Mouse (Mus musculus) cerebral cortex, adult 2 months (tissue): ENCODE measurements around the gene Tmcc3.

Experiments used
- WGBS: fragments of 180-500 bp; shearing (Covaris S2); methylation state at CpG from one replicate; pipeline ENCODE4 v1.1.7; 2018; 5-methylcytosine and 5-hydroxymethylcytosine counted together

Tmcc3 gene

DNA sequence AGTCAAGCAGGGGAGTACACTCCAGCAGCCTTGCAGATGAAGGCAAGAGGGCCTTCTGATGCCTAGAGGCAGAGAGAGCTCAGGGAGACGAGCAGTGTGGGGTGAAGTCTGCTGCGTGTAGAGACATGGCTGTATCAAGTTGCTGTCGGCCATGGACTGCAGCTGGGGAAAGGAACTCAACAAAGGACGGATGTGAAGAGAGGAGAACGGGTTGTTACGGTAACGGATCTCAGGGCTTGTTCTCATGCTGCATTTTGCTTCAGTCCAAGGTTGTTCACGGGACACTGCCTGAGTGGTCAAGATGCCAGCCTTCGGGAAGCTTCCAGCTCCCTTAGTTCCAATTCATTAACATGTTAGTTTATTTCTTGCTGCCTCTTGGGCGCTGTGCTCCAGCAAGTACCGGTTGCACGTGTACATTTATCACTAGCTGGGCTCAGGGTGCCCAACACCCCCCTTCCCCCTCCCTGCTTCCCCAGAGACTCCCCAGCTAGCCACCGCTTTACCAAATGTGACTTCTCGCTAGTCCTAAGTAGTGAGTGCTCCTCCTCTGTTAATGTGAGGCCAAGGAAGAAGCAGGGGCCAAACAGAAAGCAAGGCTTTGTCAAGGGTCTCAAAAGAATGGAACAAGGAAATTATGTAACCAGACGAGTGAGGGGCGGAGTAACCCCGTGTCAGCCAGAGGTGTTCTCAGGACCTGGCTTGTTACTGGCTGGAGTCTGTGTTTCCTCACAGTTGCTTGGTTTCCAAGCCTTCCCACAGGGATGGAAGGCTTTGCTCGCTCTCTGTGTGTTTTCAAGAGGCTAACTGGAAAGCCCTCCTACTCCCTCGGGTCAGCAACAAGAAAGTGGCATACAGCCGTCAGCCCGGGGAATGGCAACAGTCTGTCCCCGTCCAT lies 104.4 kb downstream of the Tmcc3 start:
- 49% methylated on average over 22 of the region's 22 CpGs for WGBS

DNA sequence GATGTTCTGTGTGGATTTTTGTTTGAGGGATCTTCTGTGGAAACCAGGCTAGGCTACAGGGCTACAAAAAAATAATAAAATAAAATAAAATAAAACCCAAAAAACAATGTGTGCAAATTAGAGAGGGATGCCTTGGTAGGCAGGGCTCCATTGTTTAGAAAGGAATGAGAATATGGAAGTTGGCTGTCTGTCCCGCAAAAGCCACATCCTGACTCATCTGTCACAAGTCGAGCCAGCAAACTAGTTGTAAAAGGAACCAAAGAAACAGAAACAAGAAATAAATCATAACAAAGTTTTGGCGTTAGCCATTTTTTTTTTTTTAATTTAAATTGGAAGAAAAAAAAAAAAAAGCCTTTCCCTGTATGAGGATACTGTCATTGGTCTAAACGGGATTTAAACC lies 105.9 kb downstream of the Tmcc3 start:
- 85% methylated on average over 4 of the region's 4 CpGs for WGBS

DNA sequence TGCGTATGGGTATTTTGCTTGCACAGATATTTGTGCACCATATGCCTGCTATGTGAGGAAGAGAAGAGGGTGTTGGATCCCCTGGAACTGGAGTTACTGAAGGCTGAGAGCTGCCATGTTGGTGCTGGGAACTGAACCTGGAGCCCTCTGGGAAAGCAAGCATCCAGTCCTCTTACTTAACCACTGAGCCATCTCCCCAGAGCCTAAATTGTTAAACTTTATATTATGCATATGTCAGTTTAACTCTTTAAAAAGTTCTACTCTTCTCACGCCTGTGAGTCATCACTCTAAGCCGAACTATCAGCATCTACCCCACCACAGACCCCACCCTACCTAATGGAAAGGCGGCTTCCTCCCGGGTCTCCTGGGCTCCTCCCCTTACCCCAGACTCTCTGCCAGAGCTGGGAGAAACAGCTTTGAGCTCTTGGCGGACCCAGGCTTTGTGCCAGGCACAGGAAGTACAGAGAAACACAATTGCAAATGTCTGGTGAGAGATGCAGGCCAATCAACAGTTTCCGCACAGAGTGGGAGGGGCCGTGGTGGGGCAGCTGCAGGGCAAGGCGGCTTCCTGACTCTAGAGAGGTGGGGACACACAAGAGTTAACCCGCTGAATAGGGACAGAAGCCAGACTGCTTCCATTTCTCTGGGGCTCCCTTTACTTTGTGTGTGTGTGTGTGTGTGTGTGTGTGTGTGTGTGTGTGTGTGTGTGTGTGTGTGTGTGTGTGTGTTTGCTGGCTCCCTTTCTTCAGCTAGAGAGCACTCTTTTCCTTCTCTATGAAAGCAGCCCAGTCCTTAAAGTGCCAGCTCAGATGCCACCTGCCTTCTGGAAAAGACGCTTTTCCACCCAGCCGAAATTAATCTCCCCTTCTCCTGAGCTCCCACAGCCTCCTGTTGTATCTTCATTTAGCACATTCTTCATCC lies 114.5 kb downstream of the Tmcc3 start:
- WGBS: 29% methylated on average over 12 of the region's 12 CpGs

DNA sequence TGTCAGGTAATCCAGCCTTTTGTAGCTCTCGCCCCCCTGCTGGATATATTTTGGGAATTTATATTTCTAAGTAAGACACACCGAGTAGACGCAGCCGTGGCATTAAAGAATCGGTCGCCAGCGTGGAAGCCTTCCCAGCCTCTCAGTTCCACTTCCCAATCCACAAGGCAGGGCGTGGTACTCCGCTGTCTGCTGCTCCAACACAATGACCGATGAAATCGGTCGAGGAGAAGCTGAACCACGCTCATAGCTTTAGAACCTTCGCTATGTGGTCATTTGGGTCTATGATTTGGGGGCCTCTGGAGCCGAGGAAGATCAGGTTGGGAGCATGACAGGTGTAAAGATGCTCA lies 115.1 kb downstream of the Tmcc3 start:
- WGBS: 51% methylated on average over 15 of the region's 15 CpGs

DNA sequence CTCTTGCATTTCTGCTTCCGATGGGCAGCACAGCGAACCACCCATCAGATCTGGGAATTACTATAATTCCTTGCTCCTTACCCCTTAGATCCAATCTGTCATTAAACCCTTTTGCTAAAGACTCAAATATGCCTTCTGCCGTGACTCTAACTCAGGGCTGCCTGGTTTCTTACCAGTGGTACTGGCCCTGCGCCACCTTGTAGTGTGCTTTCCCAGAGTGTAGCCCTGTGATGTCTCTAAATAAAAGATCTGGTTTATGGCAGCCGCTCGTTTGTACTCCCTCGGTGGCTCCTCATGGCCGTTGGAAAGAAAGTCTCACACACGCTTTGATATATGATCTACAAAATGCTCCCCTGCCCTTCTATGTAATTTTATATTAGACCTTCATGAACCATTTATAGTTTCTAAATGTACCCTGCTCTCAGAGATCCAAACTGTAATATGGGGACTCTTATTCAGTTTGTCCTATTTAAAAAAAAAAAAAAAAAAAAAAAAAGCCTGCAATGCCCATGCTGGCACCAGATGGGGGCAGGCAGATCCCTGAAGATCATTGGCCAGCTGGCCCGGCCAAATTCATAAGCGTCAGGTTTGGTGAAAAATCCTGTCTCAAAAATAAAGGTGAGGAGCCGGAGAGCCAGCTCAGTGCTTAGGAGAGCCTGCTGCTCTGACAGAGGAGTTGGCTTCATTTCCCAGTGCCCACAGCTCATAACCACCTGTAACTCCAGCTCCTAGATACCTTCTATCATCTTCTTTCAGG lies 116.6 kb downstream of the Tmcc3 start:
- 46% methylated on average over 12 of the region's 12 CpGs for WGBS

DNA sequence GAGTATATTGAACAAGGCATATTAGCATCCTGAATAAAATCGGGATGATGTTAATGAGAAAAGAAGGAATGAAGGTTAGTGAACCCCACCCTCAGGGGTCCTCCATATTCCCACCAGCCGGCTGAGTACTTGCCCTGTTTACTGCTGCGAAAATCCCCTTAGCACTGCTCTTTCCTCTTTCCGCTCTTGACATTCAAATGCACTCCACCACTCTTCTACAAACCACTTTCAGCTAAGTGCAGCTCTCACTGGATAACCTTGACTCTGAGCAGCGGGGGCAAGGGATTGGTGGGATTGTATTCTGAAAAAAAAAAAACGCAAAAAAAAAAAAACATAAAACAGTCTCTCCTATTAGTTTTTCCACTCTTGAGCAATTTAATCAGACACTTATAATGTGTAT lies 118.8 kb downstream of the Tmcc3 start:
- WGBS: 91% methylated on average over 6 of the region's 6 CpGs

DNA sequence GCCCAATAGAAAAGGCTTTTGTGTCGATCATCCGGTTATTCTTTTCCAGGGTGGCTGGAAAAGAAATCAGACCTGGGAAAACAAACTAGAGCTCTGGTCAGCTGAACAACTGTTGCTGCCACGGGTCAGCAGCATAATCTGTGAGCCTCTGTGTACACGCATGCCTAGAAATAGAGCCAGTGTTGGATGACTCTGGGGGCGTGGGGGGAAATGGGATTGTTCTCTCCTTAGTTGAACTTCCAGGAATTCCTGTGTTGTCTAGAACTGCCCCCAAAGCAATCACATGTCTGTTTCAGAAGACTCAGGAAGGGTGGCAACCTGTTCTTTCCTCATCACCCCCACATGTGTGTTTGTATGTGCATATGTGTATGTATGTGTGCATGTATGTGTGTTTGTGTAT lies 121.2 kb downstream of the Tmcc3 start:
- 69% methylated on average over 5 of the region's 5 CpGs for whole genome bisulfite sequencing

DNA sequence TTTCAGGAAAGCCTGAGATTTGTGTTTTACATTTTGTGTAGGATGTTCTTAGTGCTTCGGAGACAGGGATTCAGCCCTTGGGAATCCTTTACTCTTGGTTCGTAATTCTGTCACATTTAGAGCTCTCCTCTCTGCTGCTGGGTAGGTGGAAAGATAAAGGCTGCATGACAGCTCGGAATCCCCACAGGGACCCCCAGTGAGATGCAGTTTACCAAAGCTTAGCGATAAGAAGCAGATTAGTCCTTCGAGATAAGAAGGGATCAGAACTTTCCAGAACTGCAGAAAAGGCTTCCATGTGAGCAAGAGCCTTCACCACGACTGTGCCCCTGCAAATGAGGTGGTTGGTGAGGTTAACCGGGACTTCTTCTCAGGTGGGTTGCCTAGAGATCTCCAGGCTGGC lies 122.2 kb downstream of the Tmcc3 start:
- 53% methylated on average over 7 of the region's 7 CpGs for WGBS

DNA sequence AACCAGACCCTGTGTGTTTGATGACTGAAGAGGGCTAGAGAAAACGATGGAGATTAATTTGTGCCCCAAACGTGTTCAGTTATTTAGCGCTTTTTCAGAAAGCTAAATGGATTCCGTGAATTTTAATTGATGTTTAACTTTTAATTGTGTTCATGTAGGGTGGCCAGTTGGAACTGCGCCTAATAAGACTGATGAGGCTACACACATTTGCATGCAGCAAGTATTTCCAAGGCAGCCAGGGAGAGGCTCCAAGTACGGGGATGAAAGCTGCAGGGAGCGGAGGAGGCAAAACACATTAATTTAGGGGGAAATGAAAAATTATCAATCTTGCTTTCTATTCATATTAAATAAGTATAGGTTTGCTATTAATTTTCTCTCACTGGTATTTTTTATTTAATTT lies 131.0 kb downstream of the Tmcc3 start:
- 49% methylated on average over 7 of the region's 7 CpGs for WGBS

DNA sequence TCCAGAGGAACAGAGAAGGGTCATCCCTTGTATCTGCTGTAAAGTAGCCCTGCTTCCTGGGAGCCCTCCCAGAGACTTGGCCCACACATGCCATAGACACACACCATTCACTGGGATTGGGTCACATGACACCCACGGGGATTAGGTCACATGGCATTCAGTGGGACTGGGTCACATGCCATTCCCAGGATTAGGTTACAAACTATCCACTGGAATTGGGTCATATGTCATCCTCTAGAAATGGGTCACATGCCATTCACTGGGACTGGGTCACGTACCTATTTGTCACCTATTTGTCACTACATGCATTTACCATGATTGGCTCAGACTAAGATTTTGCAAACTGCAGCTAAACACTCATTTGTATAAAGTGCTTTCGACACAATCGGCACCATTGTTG lies 131.7 kb downstream of the Tmcc3 start:
- WGBS: 77% methylated on average over 4 of the region's 4 CpGs

DNA sequence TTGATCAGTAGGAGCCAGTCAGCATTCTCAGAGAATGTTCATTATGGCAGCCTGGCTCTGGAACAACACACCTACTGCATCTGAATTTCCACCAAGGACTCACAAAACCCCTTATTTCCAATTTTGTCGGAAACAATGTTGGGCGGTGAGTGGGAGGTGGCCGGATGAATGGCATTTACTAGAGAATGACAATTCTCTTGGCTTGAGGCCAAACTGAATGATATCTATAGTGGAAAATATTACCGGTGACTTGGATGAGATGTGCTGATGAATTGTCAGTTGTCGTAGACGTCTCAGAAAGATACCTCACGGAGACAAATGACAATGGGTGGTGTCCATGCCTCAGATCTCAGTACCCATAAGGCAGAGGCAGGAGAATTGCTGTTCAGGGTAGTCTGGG lies 133.4 kb downstream of the Tmcc3 start:
- 85% methylated on average over 7 of the region's 7 CpGs for WGBS

DNA sequence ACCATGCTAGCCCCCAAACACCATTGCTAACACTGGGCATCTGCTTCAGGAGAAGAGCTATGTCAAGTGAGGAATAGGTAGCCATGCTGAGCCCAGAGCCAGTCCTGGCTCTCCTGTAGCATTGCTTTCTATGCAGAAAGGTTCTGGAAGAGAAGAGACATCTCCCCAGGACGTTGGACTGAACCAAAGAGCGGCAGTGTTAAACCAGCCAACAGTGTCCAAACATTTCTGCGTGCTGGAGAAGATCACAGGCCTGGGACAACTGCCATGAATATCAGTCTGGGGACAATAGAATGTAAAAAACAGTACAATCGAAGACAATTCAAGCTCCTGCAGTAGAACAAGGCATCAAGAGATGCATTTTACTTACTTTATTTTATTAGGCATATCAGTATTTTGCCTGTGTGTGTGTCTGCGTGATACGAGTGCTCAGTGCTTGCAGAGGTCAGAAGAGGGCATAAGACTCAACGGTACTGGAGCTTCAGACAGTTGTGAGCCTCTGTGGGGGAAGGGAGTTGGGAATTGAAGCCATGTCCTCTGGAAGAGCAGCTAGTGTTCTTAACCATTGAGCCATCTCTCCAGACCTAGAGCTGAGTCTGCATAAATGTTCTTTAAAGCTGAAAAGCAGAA lies 134.7 kb downstream of the Tmcc3 start:
- 76% methylated on average over 7 of the region's 7 CpGs for WGBS

DNA sequence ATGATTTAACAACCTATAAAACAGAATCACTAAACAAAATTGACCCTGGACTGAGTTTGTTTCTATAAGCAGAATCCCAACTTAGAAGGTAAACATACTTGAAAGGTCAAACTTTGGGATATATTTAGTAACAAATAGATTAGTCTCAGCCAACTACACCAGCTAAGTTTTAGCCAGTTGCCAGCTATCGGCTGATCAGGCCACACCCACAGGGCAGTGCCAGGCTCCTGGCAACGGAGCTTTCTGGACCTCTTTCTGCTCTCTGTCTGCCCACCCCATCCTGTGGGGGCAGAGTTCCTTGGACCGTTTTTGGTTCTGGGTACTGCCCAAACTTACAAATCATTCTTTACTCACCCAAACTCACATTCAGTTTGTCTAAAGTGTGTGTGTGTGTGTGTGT lies 137.9 kb downstream of the Tmcc3 start:
- 47% methylated on average over 3 of the region's 3 CpGs for WGBS

DNA sequence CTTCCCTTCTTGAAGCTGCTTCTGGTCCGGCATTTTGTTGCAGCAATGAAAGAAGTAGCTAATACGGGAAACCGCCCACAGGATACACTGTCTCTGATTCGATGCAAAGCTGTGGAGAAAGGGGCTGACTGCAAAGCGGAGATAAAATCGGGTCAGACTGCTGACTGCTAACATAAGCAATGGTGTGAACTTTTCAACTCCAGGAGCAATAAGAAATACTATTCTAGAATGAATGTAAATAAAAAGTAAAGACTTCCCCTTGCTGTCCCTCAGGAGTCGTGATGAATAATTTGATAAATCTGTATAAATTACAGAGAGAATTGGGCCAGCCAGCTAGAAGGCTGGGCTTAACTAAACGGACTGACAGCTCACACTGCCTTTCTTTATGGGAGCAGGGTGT lies 139.0 kb downstream of the Tmcc3 start:
- WGBS: 46% methylated on average over 8 of the region's 8 CpGs

DNA sequence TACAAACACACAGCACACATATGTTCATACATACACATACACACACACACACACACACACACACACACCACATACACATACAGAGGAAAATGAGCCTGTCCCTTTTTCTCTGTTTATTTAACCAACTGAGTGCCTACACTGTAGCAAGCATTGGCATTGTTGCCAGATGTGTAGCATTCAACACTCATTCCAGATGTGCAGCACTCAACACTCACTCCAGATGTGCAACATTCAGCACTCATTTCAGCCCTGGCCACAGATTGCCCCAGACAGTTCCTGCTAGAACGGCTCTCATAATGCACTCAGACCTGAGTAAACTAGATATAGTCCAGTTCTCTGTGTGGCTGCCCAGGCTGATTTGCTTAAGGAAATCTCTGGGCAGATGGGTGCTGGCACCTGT lies 145.7 kb downstream of the Tmcc3 start:
- WGBS: 80% methylated on average over 1 of the region's 1 CpGs

DNA sequence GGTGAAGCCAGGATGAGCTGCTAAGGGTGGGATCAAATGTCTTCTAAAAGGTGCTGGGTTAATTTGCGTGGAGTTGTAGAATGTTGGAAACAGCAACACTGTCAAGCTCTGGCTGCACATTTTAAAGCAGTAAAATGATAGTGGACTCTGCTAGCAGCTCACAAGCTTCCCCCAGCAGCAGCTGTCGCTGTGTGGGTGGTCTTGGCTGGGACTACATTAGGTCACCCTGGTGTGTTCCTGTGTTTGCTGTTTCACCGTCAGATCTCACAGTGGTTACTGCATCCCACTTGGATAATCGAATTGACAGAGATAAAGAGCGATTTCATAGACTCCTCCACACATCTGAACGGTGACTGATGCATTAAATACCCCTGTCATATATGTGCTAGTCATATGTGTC lies 146.9 kb downstream of the Tmcc3 start:
- WGBS: 62% methylated on average over 6 of the region's 6 CpGs

DNA sequence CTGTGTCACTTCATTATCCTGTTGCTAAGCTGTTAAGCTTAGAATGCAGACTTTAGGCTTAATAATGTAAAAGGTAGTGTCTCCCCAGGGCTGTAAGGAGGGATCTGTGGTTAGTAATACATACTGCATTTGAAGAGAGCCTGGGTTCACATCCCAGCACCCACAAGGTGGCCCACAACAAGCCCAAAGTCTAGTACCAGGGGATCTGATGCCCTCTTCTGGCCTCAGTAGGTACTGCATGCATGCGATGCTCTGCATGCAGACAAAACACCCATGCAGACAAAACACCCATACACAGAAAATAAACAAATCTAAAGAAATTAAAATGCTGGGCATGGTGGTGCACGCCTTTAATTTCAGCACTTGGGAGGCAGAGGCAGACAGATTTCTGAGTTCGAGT lies 149.6 kb downstream of the Tmcc3 start:
- WGBS: 90% methylated on average over 3 of the region's 3 CpGs

DNA sequence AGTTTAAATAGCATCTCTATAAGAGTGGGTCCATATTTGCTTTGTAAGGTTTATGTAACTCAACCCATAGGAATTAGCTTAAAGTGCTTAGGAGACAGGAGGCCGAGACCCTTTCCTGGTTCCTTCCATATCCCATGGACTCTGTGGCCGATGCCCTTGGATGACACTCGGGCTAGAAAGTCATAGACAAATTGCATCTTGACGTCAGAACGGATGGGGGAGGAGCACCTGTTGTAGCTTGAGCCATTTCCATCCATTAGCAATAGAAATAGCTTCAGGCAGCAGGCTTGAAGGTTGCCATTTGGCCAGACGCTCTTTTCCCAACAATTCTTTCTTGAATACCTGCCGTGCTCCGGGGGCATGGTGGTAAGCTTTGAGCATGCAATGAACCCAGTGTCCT lies 150.1 kb downstream of the Tmcc3 start:
- WGBS: 87% methylated on average over 8 of the region's 8 CpGs

DNA sequence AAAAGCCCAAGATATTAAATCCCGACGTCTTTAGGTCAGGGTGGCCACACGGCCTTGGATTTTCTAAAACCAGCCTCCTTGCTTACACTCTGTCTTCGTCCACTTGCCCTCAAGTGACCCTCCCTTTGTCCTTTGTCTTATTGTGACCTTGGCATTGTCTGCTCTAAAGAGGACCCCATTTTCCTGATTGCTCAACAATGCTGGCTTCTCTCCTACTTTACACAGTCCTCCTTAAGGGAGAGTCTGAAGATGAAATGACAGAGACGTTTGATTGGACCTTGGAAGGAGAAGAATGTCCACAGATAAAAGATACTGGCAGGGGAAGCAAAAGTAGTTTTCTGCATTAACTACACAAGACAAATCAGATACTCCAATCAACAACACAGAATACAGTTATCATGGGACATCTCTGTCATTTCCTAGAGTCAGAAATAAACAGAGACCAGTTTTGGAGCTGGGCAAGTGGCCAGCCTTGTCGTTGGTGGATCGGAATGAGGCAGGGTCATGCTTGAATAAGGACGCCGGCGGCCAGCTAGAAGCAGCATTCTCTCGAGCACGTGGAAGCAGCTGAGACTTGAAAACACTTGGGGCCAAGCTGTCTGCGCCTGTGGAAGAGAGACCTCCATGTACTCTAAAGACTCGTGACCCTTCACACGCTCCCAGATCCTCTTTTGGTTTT lies 150.8 kb downstream of the Tmcc3 start:
- 64% methylated on average over 15 of the region's 15 CpGs for WGBS

DNA sequence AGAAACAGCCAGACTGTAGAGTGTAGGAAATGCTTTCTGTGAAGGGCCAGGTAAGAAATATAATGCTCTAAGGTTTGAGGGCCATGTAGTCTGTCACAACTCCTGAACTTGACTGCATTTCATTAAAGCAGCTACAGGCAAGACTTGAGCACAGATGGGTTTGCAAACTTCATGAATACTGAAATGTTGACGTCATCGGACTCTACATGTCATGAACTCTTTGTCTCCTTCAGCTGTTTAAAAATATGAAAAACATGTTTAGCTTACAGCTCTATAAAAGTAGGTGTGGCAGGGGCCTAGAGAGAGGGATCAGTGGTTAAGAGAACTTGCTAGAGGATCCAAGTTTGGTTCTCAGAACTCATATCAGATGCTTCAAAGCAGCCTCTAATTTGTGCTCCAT lies 151.7 kb downstream of the Tmcc3 start:
- WGBS: 80% methylated on average over 2 of the region's 2 CpGs

DNA sequence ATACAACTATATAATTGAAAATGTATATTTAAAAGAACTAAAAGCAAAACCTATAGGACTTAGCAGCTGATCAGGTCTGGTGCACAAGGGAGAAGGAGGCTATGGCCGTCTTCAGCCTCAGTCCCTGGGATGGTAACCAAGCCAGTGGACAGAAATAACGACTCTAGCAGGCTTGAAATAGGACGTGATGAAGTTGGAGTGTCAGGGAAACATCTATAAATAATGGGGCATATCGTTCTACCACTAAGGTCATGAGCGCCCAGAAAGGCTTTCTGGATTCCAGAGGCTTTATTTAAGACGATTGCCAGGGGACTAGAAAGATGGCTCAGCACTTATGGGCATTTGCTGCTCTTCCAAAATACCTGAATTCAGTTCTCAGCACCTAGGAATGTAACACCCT lies 153.9 kb downstream of the Tmcc3 start:
- 81% methylated on average over 6 of the region's 6 CpGs for WGBS
